Mouse (Mus musculus): ENCODE measurements around the gene Treml1. TPM values are rescaled to one million over a fixed set of nuclear protein-coding genes. Genes with fewer than 3 reads are reported as not detected.

The Treml1 gene
- polyA plus RNA-seq, 1 experiment from 2014 or later: not detected

DNA sequence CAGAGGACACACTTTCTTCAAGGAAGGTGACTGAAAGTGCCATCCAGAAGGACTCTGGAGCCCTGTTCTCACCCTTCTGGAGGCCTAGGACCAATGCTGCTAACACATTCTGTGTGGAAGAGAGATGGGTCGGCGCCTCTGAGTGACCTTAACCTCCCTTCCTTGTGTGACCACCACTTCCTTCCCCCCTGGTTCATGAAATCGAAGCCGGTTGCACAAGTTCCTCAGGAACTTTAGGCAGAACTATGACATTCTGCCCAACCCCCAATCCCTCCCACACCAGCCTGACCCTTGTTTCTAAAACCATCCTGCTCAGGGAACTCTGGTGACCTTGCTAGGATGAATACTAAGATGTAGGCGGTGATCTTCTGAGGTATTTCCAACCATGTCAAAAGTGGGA, 35.5 kb upstream of the Treml1 start:
- TF ChIP-seq EP300 (optimal IDR thresholded peaks at IDR 0.05): no peak
- TF ChIP-seq CTCF (IDR thresholded peaks at IDR 0.05; ENCODE audit: low read depth): no peak
- H3K4me2 ChIP-seq (replicated peaks; ENCODE audit: low read depth): no peak overlapping the region
- H3K36me3 ChIP-seq (ENCODE audit: control insufficient read depth, insufficient read depth, low read length): no peaks in the 10 kb centered on the region
- no peak overlapping the region for H3K27ac ChIP-seq (replicated peaks)
- H3K9me3 ChIP-seq (ENCODE audit: control insufficient read depth, low read length): no peaks in the 10 kb centered on the region
- no peak for ATAC-seq (ENCODE audit: low FRiP score, low TSS enrichment)
- WGBS: 83% methylated on average over 5 of the region's 5 CpGs
- no peak for DNase-seq (ENCODE audit: low spot score)
- no peak overlapping the region for H3K9ac ChIP-seq (ENCODE audit: low read length)
- no peaks in the 10 kb centered on the region for H3K27me3 ChIP-seq (ENCODE audit: control insufficient read depth, insufficient read depth, low read length)
- H3K4me3 ChIP-seq (ENCODE audit: low read depth, low read length): no peak overlapping the region
- H3K4me1 ChIP-seq (replicated peaks; ENCODE audit: control insufficient read depth, insufficient read depth): no peaks in the 10 kb centered on the region

DNA sequence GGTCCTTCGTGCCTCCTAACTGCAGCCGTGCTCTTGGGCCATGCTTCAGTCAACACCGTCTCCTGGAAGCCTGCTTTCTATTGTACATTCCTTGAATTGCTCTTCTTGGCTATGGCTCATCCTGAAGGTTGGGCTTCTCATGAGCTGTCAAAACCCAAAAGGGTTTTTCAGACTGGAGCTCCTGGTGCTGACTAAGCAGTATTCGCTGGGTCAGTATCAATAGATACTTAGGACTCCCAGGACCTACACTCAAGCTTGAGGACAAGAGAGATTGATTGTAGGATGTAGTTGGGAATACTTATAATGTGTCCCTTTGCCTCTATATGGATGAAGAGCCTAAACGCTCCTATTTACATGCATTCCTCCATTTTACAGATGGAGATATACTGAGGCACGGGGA, 34.6 kb upstream of the Treml1 start:
- Histone ChIP-seq H3K36me3 (ENCODE audit: control insufficient read depth, insufficient read depth, low read length) (no peaks in the 10 kb centered on the region), H3K4me3 (ENCODE audit: low read depth, low read length) (no peak overlapping the region), H3K4me1 (replicated peaks; ENCODE audit: control insufficient read depth, insufficient read depth) (no peaks in the 10 kb centered on the region), H3K9ac (ENCODE audit: low read length) (no peak overlapping the region), H3K27ac (replicated peaks) (no peak overlapping the region), H3K27me3 (ENCODE audit: control insufficient read depth, insufficient read depth, low read length) (no peaks in the 10 kb centered on the region), H3K4me2 (replicated peaks; ENCODE audit: low read depth) (no peak overlapping the region), H3K9me3 (ENCODE audit: control insufficient read depth, low read length) (no peaks in the 10 kb centered on the region)
- 88% methylated on average over 6 of the region's 6 CpGs for WGBS
- TF ChIP-seq CTCF (IDR thresholded peaks at IDR 0.05; ENCODE audit: low read depth) (no peak), EP300 (optimal IDR thresholded peaks at IDR 0.05) (no peak)
- DNase-seq (ENCODE audit: low spot score) (no peak), ATAC-seq (ENCODE audit: low FRiP score, low TSS enrichment) (no peak)

DNA sequence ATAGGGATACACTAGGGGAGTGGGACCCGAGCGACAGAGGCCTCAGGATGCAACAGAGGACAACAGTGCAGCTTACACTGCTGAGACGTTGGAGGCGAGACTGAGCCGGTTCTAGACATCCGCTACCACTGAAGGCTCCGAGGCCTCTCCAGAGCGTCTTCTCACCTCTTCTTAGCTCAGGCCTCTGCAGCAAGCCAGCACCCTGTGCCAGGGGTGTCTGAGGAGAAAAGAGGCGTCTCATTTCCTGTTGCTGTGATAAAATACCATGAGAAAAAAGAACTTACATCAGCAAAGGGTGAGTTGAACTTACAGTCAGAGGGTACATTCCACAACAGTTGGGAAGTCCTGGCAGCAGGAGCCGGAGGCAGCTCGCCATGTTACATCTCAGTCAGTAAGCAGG, 34.1 kb upstream of the Treml1 start:
- Histone ChIP-seq H3K4me1 (replicated peaks; ENCODE audit: control insufficient read depth, insufficient read depth) (no peaks in the 10 kb centered on the region), H3K36me3 (ENCODE audit: control insufficient read depth, insufficient read depth, low read length) (no peaks in the 10 kb centered on the region), H3K27me3 (ENCODE audit: control insufficient read depth, insufficient read depth, low read length) (no peaks in the 10 kb centered on the region), H3K4me2 (replicated peaks; ENCODE audit: low read depth) (no peak overlapping the region), H3K9ac (ENCODE audit: low read length) (no peak overlapping the region), H3K27ac (replicated peaks) (no peak overlapping the region), H3K4me3 (ENCODE audit: low read depth, low read length) (no peak overlapping the region), H3K9me3 (ENCODE audit: control insufficient read depth, low read length) (no peaks in the 10 kb centered on the region)
- ATAC-seq (ENCODE audit: low FRiP score, low TSS enrichment) (no peak), DNase-seq (ENCODE audit: low spot score) (no peak)
- 90% methylated on average over 11 of the region's 11 CpGs for WGBS
- TF ChIP-seq CTCF (IDR thresholded peaks at IDR 0.05; ENCODE audit: low read depth) (no peak), EP300 (optimal IDR thresholded peaks at IDR 0.05) (no peak)

DNA sequence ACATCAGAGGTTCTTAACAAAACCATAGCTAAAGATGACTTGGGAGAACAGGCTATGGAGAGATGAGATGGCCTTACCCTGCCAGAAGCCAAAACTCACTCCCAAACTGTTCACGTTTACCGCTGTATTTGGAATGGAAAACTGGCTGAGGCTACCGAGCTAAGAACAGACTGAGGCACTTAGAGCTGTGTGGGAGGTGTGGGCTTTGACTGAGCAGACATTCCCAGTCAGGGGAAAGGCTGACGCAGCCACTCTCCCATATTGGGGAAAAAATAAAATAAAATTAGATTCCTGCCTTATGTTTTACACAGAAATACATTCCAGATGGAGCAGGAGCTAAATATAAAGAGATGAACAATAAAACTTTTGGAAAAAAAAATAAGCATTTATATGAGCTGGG, 33.1 kb upstream of the Treml1 start:
- no peak for ATAC-seq (ENCODE audit: low FRiP score, low TSS enrichment)
- Histone ChIP-seq H3K36me3 (ENCODE audit: control insufficient read depth, insufficient read depth, low read length) (no peaks in the 10 kb centered on the region), H3K4me1 (replicated peaks; ENCODE audit: control insufficient read depth, insufficient read depth) (no peaks in the 10 kb centered on the region), H3K27ac (replicated peaks) (no peak overlapping the region), H3K9me3 (ENCODE audit: control insufficient read depth, low read length) (no peaks in the 10 kb centered on the region), H3K27me3 (ENCODE audit: control insufficient read depth, insufficient read depth, low read length) (no peaks in the 10 kb centered on the region), H3K9ac (ENCODE audit: low read length) (no peak overlapping the region), H3K4me2 (replicated peaks; ENCODE audit: low read depth) (no peak overlapping the region), H3K4me3 (ENCODE audit: low read depth, low read length) (no peak overlapping the region)
- no peak for DNase-seq (ENCODE audit: low spot score)
- 62% methylated on average over 4 of the region's 4 CpGs for WGBS
- TF ChIP-seq EP300 (optimal IDR thresholded peaks at IDR 0.05) (no peak), CTCF (IDR thresholded peaks at IDR 0.05; ENCODE audit: low read depth) (no peak)

DNA sequence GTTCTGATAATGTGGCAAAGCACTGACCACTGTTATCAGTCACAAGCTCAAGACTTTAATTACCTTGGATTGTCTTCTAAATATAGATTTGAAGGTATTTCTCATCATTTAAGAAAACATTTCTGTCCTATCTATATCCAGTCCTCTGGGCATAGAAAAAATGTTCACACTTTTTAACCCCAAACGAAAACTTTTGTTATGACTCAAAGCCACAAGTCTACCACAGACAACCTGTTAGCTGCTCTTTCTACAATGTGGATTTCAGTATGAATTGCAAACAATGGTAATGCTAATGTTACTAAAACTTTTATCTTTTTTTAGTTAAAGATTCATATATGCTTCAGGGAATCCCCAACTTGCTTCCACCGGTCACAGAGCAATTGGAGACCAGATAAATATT, 27.2 kb upstream of the Treml1 start:
- H3K36me3 ChIP-seq (ENCODE audit: control insufficient read depth, insufficient read depth, low read length): no peaks in the 10 kb centered on the region
- no peak overlapping the region for H3K4me3 ChIP-seq (ENCODE audit: low read depth, low read length)
- WGBS: 77% methylated on average over 2 of the region's 2 CpGs
- H3K9ac ChIP-seq (ENCODE audit: low read length): no peak overlapping the region
- ATAC-seq (ENCODE audit: low FRiP score, low TSS enrichment) (no peak), DNase-seq (ENCODE audit: low spot score) (no peak)
- H3K27me3 ChIP-seq (ENCODE audit: control insufficient read depth, insufficient read depth, low read length): no peaks in the 10 kb centered on the region
- TF ChIP-seq CTCF (IDR thresholded peaks at IDR 0.05; ENCODE audit: low read depth) (no peak), EP300 (optimal IDR thresholded peaks at IDR 0.05) (no peak)
- no peaks in the 10 kb centered on the region for H3K9me3 ChIP-seq (ENCODE audit: control insufficient read depth, low read length)
- H3K27ac ChIP-seq (replicated peaks): no peak overlapping the region
- no peaks in the 10 kb centered on the region for H3K4me1 ChIP-seq (replicated peaks; ENCODE audit: control insufficient read depth, insufficient read depth)
- H3K4me2 ChIP-seq (replicated peaks; ENCODE audit: low read depth): no peak overlapping the region

DNA sequence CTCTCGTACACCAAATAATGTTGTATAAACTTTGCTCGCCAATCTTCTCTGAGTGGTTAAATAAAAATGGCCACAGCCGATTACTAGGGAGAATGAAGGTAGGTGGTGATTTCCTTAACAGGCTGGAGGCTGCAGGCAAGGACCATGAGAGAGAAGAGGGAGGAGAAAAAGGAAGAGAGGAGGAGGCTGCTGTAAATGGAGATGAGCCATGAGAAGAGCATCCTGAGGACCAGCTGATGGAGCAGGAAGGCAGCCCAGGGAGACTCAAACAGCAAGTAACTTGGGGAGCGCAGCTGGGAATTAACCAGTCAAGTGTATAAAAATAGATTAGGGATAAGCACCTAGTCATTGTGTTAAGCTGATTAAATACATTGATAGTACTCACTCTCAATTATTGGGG, 25.5 kb upstream of the Treml1 start:
- Histone ChIP-seq H3K4me3 (ENCODE audit: low read depth, low read length) (no peak overlapping the region), H3K27ac (replicated peaks) (no peak overlapping the region), H3K9me3 (ENCODE audit: control insufficient read depth, low read length) (no peaks in the 10 kb centered on the region), H3K9ac (ENCODE audit: low read length) (no peak overlapping the region), H3K27me3 (ENCODE audit: control insufficient read depth, insufficient read depth, low read length) (no peaks in the 10 kb centered on the region), H3K36me3 (ENCODE audit: control insufficient read depth, insufficient read depth, low read length) (no peaks in the 10 kb centered on the region), H3K4me2 (replicated peaks; ENCODE audit: low read depth) (no peak overlapping the region), H3K4me1 (replicated peaks; ENCODE audit: control insufficient read depth, insufficient read depth) (no peaks in the 10 kb centered on the region)
- TF ChIP-seq EP300 (optimal IDR thresholded peaks at IDR 0.05) (no peak), CTCF (IDR thresholded peaks at IDR 0.05; ENCODE audit: low read depth) (no peak)
- no peak for DNase-seq (ENCODE audit: low spot score)
- ATAC-seq (ENCODE audit: low FRiP score, low TSS enrichment): no peak
- WGBS: 87% methylated on average over 4 of the region's 4 CpGs

Data from stomach, postnatal 0 days (tissue).